Mouse (Mus musculus): Measurements from ENCODE around the gene Sufu.
A peak's percentile ranks its signal among the peaks of the same experiment; 100 is the strongest.

Gene Sufu

GRCm38 (mm10) chr19:46463446-46463845 lies 66.8 kb downstream of the Sufu start:
- no peak for DNase-seq (ENCODE audit: low spot score in 2 of 2)

- no peak for DNase-seq (ENCODE audit: low spot score in 2 of 2)
These were observed 69.5 kb downstream of the Sufu start for GRCm38 (mm10) chr19:46466160-46466559.

- DNase-seq (ENCODE audit: low spot score in 2 of 2): no peak
These were observed 70.4 kb downstream of the Sufu start for GRCm38 (mm10) chr19:46467051-46467503.

- no peak for DNase-seq (ENCODE audit: low spot score in 2 of 2)
These were observed 73.9 kb downstream of the Sufu start for GRCm38 (mm10) chr19:46470364-46471240.

GRCm38 (mm10) chr19:46471324-46472093 lies 74.8 kb downstream of the Sufu start:
- DNase-seq (ENCODE audit: low spot score in 2 of 2): no peak

GRCm38 (mm10) chr19:46477432-46477845 lies 80.7 kb downstream of the Sufu start:
- DNase-seq (ENCODE audit: low spot score in 2 of 2): no peak

- DNase-seq (ENCODE audit: low spot score in 2 of 2): no peak
These were observed 81.5 kb downstream of the Sufu start for GRCm38 (mm10) chr19:46478242-46478641.

GRCm38 (mm10) chr19:46478826-46479225 lies 82.1 kb downstream of the Sufu start:
- no peak for DNase-seq (ENCODE audit: low spot score in 2 of 2)

- no peak for DNase-seq (ENCODE audit: low spot score in 2 of 2)
These were observed 82.8 kb downstream of the Sufu start for GRCm38 (mm10) chr19:46479306-46480075.

- no peak for DNase-seq (ENCODE audit: low spot score in 2 of 2)
These were observed 84.1 kb downstream of the Sufu start for GRCm38 (mm10) chr19:46480624-46481345.

- no peak for DNase-seq (ENCODE audit: low spot score in 2 of 2)
These were observed 84.7 kb downstream of the Sufu start for GRCm38 (mm10) chr19:46481352-46481751.

- no peak for DNase-seq (ENCODE audit: low spot score in 2 of 2)
These were observed 85.1 kb downstream of the Sufu start for GRCm38 (mm10) chr19:46481756-46482155.

GRCm38 (mm10) chr19:46482896-46483516 lies 86.3 kb downstream of the Sufu start:
- no peak for DNase-seq (ENCODE audit: low spot score in 2 of 2)

- DNase-seq (ENCODE audit: low spot score in 2 of 2): peak; percentile 43 to 51
These were observed 87.1 kb downstream of the Sufu start for GRCm38 (mm10) chr19:46483701-46484328.

GRCm38 (mm10) chr19:46484518-46484917 lies 87.8 kb downstream of the Sufu start:
- peak in 1 of 2 experiments; percentile 52 for DNase-seq (ENCODE audit: low spot score in 2 of 2)

- DNase-seq (ENCODE audit: low spot score in 2 of 2): no peak
These were observed 89.2 kb downstream of the Sufu start for GRCm38 (mm10) chr19:46485847-46486246.

GRCm38 (mm10) chr19:46486709-46487108 lies 90.0 kb downstream of the Sufu start:
- no peak for DNase-seq (ENCODE audit: low spot score in 2 of 2)

GRCm38 (mm10) chr19:46489448-46489847 lies 92.8 kb downstream of the Sufu start:
- no peak for DNase-seq (ENCODE audit: low spot score in 2 of 2)

GRCm38 (mm10) chr19:46490634-46491033 lies 93.9 kb downstream of the Sufu start:
- DNase-seq (ENCODE audit: low spot score in 2 of 2): no peak

GRCm38 (mm10) chr19:46495136-46495535 lies 98.4 kb downstream of the Sufu start:
- DNase-seq (ENCODE audit: low spot score in 2 of 2): no peak

All from frontal cortex, postnatal 36 days (tissue).